Mouse (Mus musculus) liver, adult 2 months (tissue): ENCODE measurements at regions not wholly inside any gene's neighbourhood (a gene's known extent, or its start where the extent isn't known, plus 50 kb on each side); places are given as distances from the start of the nearest gene placed in this dataset.

Source experiments
- DNase-seq: peaks from one replicate; pipeline ENCODE4 v3.0.0-alpha.2; 2011; ENCODE audit warnings: low read depth, low spot score; ENCODE audit errors: extremely low read depth
- H3K27ac ChIP-seq: fragments of 200-500 bp; replicated peaks from 2 replicates; pipeline ENCODE4 v1.5.1; 2012; ENCODE audit warnings: low read depth, mild to moderate bottlenecking, control low read depth, inconsistent platforms, low read length; ENCODE audit not compliant: insufficient read depth
- H3K27me3 ChIP-seq: fragments of 200-500 bp; 2 replicates; pipeline ENCODE4 v1.6.1; 2012; ENCODE audit warnings: mild to moderate bottlenecking, moderate library complexity, low read length, inconsistent platforms; ENCODE audit not compliant: control insufficient read depth, insufficient read depth
- H3K36me3 ChIP-seq: fragments of 200-500 bp; 2 replicates; pipeline ENCODE4 v1.6.1; 2012; ENCODE audit warnings: low read length, inconsistent platforms; ENCODE audit not compliant: control insufficient read depth, insufficient read depth
- H3K4me1 ChIP-seq: fragments of 200-500 bp; 2 replicates; pipeline ENCODE4 v1.6.1; 2011; ENCODE audit warnings: low read length; ENCODE audit not compliant: control insufficient read depth, insufficient read depth
- H3K4me3 ChIP-seq: fragments of 200-500 bp; 2 replicates; pipeline ENCODE4 v1.5.1; 2011; ENCODE audit warnings: low read depth, mild to moderate bottlenecking, control low read depth, low read length, moderate library complexity; ENCODE audit not compliant: insufficient read depth
- H3K79me2 ChIP-seq: fragments of 200-500 bp; 2 replicates; pipeline ENCODE4 v1.6.1; 2012; ENCODE audit warnings: inconsistent platforms, mild to moderate bottlenecking, low read length, moderate library complexity; ENCODE audit not compliant: control insufficient read depth, insufficient read depth
- H3K9ac ChIP-seq: fragments of 200-500 bp; 2 replicates; pipeline ENCODE4 v1.6.1; 2012; ENCODE audit warnings: low read depth, mild to moderate bottlenecking, control low read depth, inconsistent platforms, low read length
- CTCF ChIP-seq: fragments of 200-500 bp; IDR thresholded peaks from 2 replicates; pipeline ENCODE4 v1.5.1; 2011; ENCODE audit warnings: low read depth, low read length, control low read depth
- POLR2A ChIP-seq: fragments of 200-500 bp; IDR thresholded peaks from 2 replicates; pipeline ENCODE4 v1.6.1; 2011; ENCODE audit warnings: low read length, control low read depth; ENCODE audit not compliant: insufficient read depth; ENCODE audit errors: extremely low read depth
- WGBS: fragments of 180-500 bp; shearing (Covaris S2); methylation state at CpG from one replicate; pipeline ENCODE4 v1.1.7; 2018; 5-methylcytosine and 5-hydroxymethylcytosine counted together

DNA sequence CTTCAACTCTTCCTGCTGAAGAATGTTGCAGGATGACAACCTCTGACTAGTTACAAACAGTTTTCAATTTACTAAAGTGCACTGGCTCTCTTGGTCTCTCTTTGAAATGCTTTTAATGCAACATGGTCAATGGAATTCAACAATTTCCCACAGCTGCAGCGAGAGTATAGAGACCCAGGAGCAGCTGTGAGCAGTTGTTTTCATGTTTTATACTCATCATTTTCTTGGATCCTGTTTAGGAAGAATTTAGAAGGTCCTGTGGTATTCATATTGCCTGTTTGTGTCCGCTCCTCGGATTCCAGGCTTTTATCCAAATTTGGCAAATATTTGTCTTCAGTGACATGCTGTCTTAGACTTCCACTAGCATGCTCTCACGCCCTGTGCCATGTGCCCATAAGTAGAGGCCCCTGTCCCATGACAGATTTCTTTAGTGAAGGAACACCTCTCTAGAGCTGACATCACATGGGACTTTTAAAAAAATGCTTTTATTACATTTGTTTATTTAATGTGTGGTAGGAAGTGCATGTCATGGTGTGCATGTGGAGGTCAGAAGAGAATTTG is 224.1 kb downstream of the C1d start:
- DNase-seq = no peak
- H3K27me3 ChIP-seq = no peaks in the 10 kb centered on the region; the same call in 1 of the 2 replicates
- WGBS = 58% methylated on average over 4 of the region's 4 CpGs
- H3K79me2 ChIP-seq = no peaks in the 10 kb centered on the region
- H3K9ac ChIP-seq = no peak overlapping the region
- H3K4me3 ChIP-seq = no peak overlapping the region
- no peak for TF ChIP-seq POLR2A
- no peak for TF ChIP-seq CTCF
- H3K36me3 ChIP-seq = no peaks in the 10 kb centered on the region
- no peak overlapping the region for H3K27ac ChIP-seq
- H3K4me1 ChIP-seq = no peaks in the 10 kb centered on the region

DNA sequence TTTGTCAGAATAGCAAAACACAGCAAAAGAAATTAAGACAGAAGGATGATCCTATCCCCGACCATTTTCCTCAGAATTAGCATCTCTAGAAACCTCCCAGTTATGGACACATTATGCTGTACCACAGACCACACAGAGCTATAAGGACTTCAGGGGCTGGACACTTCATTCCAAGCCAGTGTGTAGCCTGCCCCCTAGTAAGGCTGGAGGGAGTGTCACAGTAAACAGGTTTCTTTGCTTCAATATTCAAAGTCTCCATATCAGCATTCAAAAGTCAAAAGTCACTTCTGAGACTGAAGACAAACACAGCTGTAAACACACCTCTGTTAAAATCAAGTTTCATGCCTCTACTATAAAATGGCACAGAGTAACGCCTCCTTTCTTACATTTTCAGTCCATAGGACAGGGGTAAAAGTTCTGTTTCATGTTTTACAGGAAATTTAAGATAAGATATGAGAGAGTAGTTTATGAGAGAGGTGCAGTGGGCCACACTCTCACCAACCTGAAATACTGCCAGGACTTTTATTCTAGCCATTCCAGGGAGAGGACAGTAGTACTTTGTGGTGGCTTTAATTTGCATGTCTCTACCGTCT is 226.6 kb downstream of the C1d start:
- Histone ChIP-seq H3K79me2 (no peaks in the 10 kb centered on the region), H3K36me3 (no peaks in the 10 kb centered on the region), H3K27me3 (no peaks in the 10 kb centered on the region; the same call in 1 of the 2 replicates), H3K9ac (no peak overlapping the region), H3K4me1 (no peaks in the 10 kb centered on the region), H3K27ac (no peak overlapping the region), H3K4me3 (no peak overlapping the region)
- WGBS = 72% methylated on average over 3 of the region's 3 CpGs
- TF ChIP-seq CTCF = no peak
- TF ChIP-seq POLR2A = no peak
- no peak for DNase-seq

GRCm38 (mm10) chr11:17501120-17502043 is 244.0 kb downstream of the C1d start:
- H3K79me2 ChIP-seq = no peaks in the 10 kb centered on the region
- TF ChIP-seq CTCF (no peak), POLR2A (no peak)
- no peaks in the 10 kb centered on the region for H3K27me3 ChIP-seq

GRCm38 (mm10) chr11:17502052-17502451 is 244.7 kb downstream of the C1d start:
- Histone ChIP-seq H3K4me1 (no peaks in the 10 kb centered on the region; the same call in 1 of the 2 replicates), H3K4me3 (no peak overlapping the region), H3K79me2 (no peaks in the 10 kb centered on the region), H3K27ac (no peak overlapping the region), H3K36me3 (no peaks in the 10 kb centered on the region), H3K27me3 (no peaks in the 10 kb centered on the region), H3K9ac (no peak overlapping the region)
- peak; percentile 3 for DNase-seq
- TF ChIP-seq CTCF (no peak), POLR2A (no peak)
- 92% methylated on average over 7 of the region's 7 CpGs for WGBS

More at GRCm38 (mm10) chr11:17501120-17502043, 244.0 kb downstream of the C1d start:
- WGBS = 55% methylated on average over 14 of the region's 14 CpGs
- DNase-seq = peak; percentile 87
- no peak overlapping the region for H3K27ac ChIP-seq
- H3K4me3 ChIP-seq = no peak overlapping the region
- H3K9ac ChIP-seq = no peak overlapping the region
- no peaks in the 10 kb centered on the region for H3K36me3 ChIP-seq
- no peaks in the 10 kb centered on the region; the same call in 1 of the 2 replicates for H3K4me1 ChIP-seq

DNA sequence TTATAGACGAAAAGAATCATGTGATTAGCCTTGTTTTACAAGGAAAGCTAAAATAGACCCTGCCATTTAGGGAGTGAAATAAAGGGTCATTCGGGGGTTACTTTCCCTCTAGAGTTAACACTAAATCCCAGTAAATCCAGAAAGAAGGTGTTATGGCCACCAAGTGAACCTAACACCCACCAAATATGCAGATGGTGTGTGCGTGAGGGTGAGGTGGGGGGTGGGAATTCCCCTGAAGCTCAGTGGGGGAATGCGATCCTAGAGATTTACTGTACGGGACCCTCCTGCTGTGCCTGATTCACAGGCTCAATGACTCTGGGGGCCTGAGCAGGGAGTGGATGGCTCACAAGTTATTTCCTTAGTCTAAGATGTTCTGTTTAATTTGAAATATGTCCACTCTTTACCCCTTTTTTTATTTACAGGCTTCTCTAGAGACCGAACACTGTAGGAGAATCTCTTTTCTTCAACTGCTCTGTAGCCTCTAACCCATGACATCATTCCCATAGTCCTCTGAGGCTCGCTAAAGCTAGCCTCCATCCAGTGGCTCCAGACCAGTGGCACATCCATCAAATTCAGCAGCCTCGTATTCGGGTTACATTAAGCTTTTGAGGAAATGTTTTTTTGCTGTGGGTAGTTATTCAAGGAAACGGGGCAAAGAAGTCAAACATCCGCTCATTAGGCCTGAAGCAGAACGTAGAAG is 265.0 kb downstream of the C1d start:
- WGBS = 80% methylated on average over 12 of the region's 12 CpGs
- TF ChIP-seq CTCF (no peak), POLR2A (no peak)
- Histone ChIP-seq H3K9ac (no peak overlapping the region), H3K27ac (no peak overlapping the region), H3K4me3 (no peak overlapping the region), H3K36me3 (no peaks in the 10 kb centered on the region), H3K4me1 (no peaks in the 10 kb centered on the region), H3K79me2 (no peaks in the 10 kb centered on the region), H3K27me3 (no peaks in the 10 kb centered on the region)
- DNase-seq = no peak
